Mouse (Mus musculus) 3T3-L1 (cell line): ENCODE measurements at regions not wholly inside any gene's neighbourhood (a gene's known extent, or its start where the extent isn't known, plus 50 kb on each side); places are given as distances from the start of the nearest gene placed in this dataset.

ENCODE experiments used
- DNase-seq: peaks from one replicate; pipeline ENCODE4 v3.0.0-alpha.2; 2015; ENCODE audit warnings: low read depth, low spot score

GRCm38 (mm10) chr10:17632959-17633674 is 89.9 kb upstream of the Cited2 start:
- DNase-seq, result no peak

GRCm38 (mm10) chr10:17645363-17645762 is 77.7 kb upstream of the Cited2 start:
- DNase-seq, result no peak

DNA sequence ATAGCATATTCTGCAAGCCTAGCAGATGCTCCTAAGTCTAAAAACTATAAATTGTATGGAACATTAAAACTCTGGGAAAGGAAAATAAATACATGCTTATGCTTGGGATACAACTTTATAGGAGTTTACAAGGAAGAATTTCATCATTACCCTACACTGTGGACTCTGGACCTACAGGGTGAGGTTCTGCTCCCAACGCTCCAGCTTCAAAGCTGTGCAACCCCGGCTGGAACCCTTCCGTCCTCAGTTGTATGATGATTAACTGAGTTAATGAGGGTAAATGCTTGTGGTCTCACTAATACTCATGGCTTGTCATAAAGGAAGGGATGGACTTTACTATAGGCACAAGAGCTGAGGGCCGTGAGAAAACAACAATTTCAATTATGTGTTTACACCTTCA is 76.6 kb upstream of the Cited2 start:
- no peak for DNase-seq

GRCm38 (mm10) chr10:17648077-17648476 is 74.9 kb upstream of the Cited2 start:
- DNase-seq, result peak; percentile 21

GRCm38 (mm10) chr10:17650997-17651750 is 71.8 kb upstream of the Cited2 start:
- no peak for DNase-seq

DNA sequence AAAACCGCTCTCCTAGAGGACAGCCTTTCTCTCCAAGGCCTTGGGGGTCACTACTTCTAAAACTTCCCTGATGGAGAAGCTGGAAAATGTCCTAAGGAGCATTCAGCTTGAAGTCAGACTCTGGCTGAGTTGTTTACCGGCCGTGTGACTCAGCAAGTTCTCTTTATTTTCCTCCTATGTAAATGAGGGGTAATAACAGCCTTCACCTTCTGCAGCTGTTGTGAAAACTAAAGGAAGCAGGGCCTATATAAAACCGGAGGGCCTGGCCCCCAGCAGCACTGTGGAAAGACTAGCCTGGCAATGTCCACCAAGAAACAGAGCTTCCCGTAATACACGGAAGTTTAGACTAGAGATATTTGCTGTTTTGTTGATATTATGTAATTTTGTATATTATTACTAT is 69.7 kb upstream of the Cited2 start:
- DNase-seq, result peak; percentile 19

- no peak for DNase-seq
These were observed 69.2 kb upstream of the Cited2 start for GRCm38 (mm10) chr10:17653785-17654184.

DNA sequence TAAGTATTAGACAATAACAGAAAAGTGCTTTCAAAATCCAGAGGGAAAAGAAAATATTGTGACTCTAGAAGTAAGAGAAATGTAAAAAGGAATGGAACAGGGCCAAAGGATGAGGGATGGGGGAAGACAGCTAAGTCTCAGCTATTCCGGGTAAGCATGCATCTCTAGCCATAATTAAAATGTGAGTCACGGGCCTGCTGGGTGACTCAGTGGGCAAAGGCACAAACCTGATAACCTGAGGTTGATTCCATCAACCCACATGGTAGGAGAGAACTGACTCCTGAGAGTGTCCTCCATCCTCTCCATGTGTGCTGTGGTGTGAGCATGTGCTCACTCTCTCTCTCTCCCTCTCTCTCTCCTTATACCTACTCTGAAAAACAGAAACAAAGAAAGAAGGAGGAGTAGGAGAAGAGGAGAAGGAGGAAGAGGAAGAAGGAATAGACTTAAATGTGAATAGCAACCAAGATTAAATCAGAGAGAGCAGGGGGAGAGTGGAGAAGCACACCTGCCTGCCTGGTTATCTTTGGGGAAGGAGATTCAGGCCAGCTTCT is 68.6 kb upstream of the Cited2 start:
- peak; percentile 72 for DNase-seq

DNA sequence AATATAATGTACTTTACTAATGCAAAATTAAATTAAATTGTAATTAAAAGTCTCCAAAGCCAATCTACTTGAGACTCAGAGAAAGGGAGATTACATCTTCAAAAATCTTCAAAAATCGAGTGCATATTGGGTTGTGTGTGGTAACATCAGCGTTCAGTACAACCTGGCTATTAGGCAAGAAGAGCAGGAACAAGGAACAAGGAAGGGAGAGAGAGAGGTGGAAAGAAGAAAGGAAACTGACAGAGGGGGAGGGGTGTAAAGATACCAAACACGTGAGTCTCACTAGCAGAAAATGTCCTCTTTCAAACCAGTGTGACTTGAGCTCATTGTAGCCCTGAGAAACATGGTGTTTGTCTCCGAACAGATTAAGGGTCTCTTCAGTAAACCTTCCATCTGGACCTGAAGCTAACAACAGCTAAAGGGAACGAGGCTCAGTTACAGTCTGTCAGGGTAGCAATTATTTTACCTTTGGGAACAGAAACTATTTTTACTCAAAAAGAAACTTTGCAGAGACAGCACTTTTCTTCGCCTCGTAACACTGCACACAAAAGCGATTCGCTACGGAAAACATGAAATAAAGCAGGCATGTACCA is 67.5 kb upstream of the Cited2 start:
- DNase-seq, result no peak

DNA sequence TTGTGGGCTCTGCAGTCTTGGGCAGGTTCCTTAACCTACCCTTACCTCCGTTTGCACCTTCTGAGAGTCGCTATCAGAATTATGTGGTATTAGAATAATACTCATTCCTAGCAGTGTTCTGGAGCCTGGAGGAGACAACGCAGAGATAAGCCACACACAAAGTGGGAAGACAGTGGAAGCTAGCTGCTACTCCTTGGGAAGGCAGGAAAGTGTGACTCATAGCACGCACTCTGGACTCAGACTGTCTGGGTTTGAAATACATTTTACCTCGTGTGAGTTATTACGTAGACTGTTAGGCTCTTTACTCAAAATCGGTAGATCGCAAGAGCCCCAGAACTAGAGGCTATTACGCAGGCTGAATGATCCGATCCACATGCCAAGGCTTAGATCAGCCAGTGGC is 66.7 kb upstream of the Cited2 start:
- DNase-seq, result peak; percentile 60

- no peak for DNase-seq
These were observed 66.0 kb upstream of the Cited2 start for GRCm38 (mm10) chr10:17656872-17657482.

- DNase-seq, result no peak
These were observed 63.4 kb upstream of the Cited2 start for GRCm38 (mm10) chr10:17659575-17659974.

GRCm38 (mm10) chr10:17660836-17661452 is 62.1 kb upstream of the Cited2 start:
- DNase-seq, result no peak

DNA sequence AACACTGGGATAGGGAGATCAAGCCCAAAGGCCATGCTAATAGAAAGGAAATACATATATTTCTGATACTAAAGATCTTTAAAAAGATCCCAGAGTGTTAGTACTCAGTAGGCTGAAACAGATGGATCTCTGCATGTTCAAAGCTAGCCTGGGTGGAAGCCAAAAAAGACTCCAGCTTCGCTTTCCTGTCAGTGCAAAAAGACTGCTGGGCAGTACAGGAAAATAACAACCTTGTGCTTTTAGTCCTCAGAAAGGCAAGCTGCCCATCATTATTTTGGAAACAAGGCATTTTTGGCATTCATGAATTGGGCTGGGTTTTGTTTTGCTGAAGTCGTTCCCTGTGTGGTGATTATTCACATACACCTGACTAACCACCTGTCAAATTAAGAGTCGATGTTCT is 56.9 kb upstream of the Cited2 start:
- DNase-seq, result no peak

GRCm38 (mm10) chr10:17669401-17669800 is 53.6 kb upstream of the Cited2 start:
- no peak for DNase-seq
